Mouse (Mus musculus) megakaryocyte progenitor cell, adult 5-6 weeks (primary cell): ENCODE measurements around the gene Ylpm1. TPM values are rescaled to one million over a fixed set of nuclear protein-coding genes. Genes with fewer than 3 reads are reported as not detected.

ENCODE experiments used
- ATAC-seq: replicated peaks from 2 replicates; pipeline ENCODE4 v1.8.0; 2016; ENCODE audit warnings: mild to moderate bottlenecking, moderate TSS enrichment, inconsistent platforms; ENCODE audit not compliant: poor library complexity
- total RNA-seq, 2 experiments: library from RNA; stranded (forward) in 1 of 2; stranded (reverse) in 1 of 2; fragments of 157-497, 149-512 nt in 1 of 2; fragments of 200-1000 nt in 1 of 2; gene quantifications; 2 replicates each; pipeline versions ENCODE4 v1.2.3 to v1.2.4; 2015 to 2017

Ylpm1 gene
- total RNA-seq, 2 experiments from 2014 or later, result 52.7 to 96.2 TPM

GRCm38 (mm10) chr12:85109426-85109825 is 113.3 kb downstream of the Ylpm1 start:
- ATAC-seq, result no peak

GRCm38 (mm10) chr12:85110011-85110697 is 114.0 kb downstream of the Ylpm1 start:
- ATAC-seq, result no peak; the same call in 1 of the 2 replicates

GRCm38 (mm10) chr12:85110698-85111592 is 114.8 kb downstream of the Ylpm1 start, which contains the start of the genes Prox2 and Dlst:
TSS of gene Prox2 (minus strand) at chr12:85110759.
TSS of gene Dlst (plus strand) at chr12:85110833.
- ATAC-seq, result peak; percentile 90

- ATAC-seq, result no peak; the same call in 1 of the 2 replicates
These were observed 116.6 kb downstream of the Ylpm1 start for GRCm38 (mm10) chr12:85112550-85113251.

GRCm38 (mm10) chr12:85113337-85113736 is 117.2 kb downstream of the Ylpm1 start:
- no peak for ATAC-seq

GRCm38 (mm10) chr12:85113917-85114316 is 117.8 kb downstream of the Ylpm1 start:
- no peak for ATAC-seq

- no peak for ATAC-seq
These were observed 119.6 kb downstream of the Ylpm1 start for GRCm38 (mm10) chr12:85115678-85116077.

Other genes with a start within 250 kb of the Ylpm1 start
- 98.8 and 112 TPM in 2 replicates for gene Npc2, start 223.2 kb upstream of the Ylpm1 start, total RNA-seq (2015)
- 65.3 and 70.9 TPM in 2 replicates for gene Npc2, start 223.2 kb upstream of the Ylpm1 start, total RNA-seq (2017)
- 98.8 and 111 TPM in 2 replicates for gene Isca2, start 223.1 kb upstream of the Ylpm1 start, total RNA-seq (2015)
- gene Isca2, start 223.1 kb upstream of the Ylpm1 start, total RNA-seq (2017), result 53.8 and 67.5 TPM in 2 replicates
- gene Ltbp2, start 119.8 kb upstream of the Ylpm1 start, total RNA-seq (2015), result not detected in 2 replicates
- 1.2 TPM in 1 of 2 replicates, not detected in the other for gene Ltbp2, start 119.8 kb upstream of the Ylpm1 start, total RNA-seq (2017)
- gene Fcf1, start 25.4 kb upstream of the Ylpm1 start, total RNA-seq (2015), result 151 and 155 TPM in 2 replicates
- 121 and 125 TPM in 2 replicates for gene Fcf1, start 25.4 kb upstream of the Ylpm1 start, total RNA-seq (2017)
- 28.0 and 30.5 TPM in 2 replicates for gene Arel1, start 25.4 kb upstream of the Ylpm1 start, total RNA-seq (2015)
- gene Arel1, start 25.4 kb upstream of the Ylpm1 start, total RNA-seq (2017), result 39.7 and 43.2 TPM in 2 replicates
- gene Prox2, start 114.4 kb downstream of the Ylpm1 start, total RNA-seq (2015), result 1.2 TPM in 2 replicates
- gene Prox2, start 114.4 kb downstream of the Ylpm1 start, total RNA-seq (2017), result 2.7 and 3.0 TPM in 2 replicates
- gene Dlst, start 114.5 kb downstream of the Ylpm1 start, total RNA-seq (2015), result 76.3 and 81.6 TPM in 2 replicates
- 161 and 187 TPM in 2 replicates for gene Dlst, start 114.5 kb downstream of the Ylpm1 start, total RNA-seq (2017)
- gene Rps6kl1, start 154.9 kb downstream of the Ylpm1 start, total RNA-seq (2015), result not detected in 2 replicates
- gene Rps6kl1, start 154.9 kb downstream of the Ylpm1 start, total RNA-seq (2017), result not detected in 2 replicates
- not detected in 2 replicates for gene Pgf, start 181.5 kb downstream of the Ylpm1 start, total RNA-seq (2015)
- gene Pgf, start 181.5 kb downstream of the Ylpm1 start, total RNA-seq (2017), result not detected in 2 replicates
- gene Eif2b2, start 223.2 kb downstream of the Ylpm1 start, total RNA-seq (2015), result 30.0 and 32.4 TPM in 2 replicates
- gene Eif2b2, start 223.2 kb downstream of the Ylpm1 start, total RNA-seq (2017), result 74.6 and 109 TPM in 2 replicates